Mouse (Mus musculus) olfactory bulb, adult 2 months (tissue): ENCODE data around the gene Por.

ENCODE experiments used
- CTCF ChIP-seq: fragments of 200-500 bp; IDR thresholded peaks from 2 replicates; pipeline ENCODE4 v1.5.1; 2012; ENCODE audit warnings: low read depth, mild to moderate bottlenecking, low read length, moderate library complexity; ENCODE audit not compliant: insufficient read depth
- POLR2A ChIP-seq: fragments of 200-500 bp; IDR thresholded peaks from 2 replicates; pipeline ENCODE4 v1.6.1; 2012; ENCODE audit warnings: mild to moderate bottlenecking, low read depth, low read length, moderate library complexity; ENCODE audit not compliant: insufficient read depth

GRCm38 (mm10) chr5:135660535-135660934, 9.3 kb upstream of the Por start:
- no peak for TF ChIP-seq CTCF
- TF ChIP-seq POLR2A: no peak
